Mouse (Mus musculus) granulocyte monocyte progenitor cell, adult 5-6 weeks (primary cell): ENCODE data around the gene Prr22. TPM values are rescaled to one million over a fixed set of nuclear protein-coding genes. Genes with fewer than 3 reads are reported as not detected.

Experiments
- ATAC-seq: replicated peaks from 2 replicates; pipeline ENCODE4 v1.8.0; 2016; ENCODE audit warnings: mild to moderate bottlenecking, moderate TSS enrichment, inconsistent platforms; ENCODE audit not compliant: poor library complexity, severe bottlenecking
- total RNA-seq, 2 experiments: library from RNA; stranded (forward) in 1 of 2; stranded (reverse) in 1 of 2; fragments of 200-712, 200-1000 nt in 1 of 2; fragments of >200 nt in 1 of 2; fragmentation: Nextera tagmentation in 1 of 2; gene quantifications; 2 replicates each; pipeline ENCODE4 v1.2.3; 2014 to 2017

Prr22 gene
- total RNA-seq, 2 experiments from 2014 or later = 0.17 to 1.6 TPM

- ATAC-seq = no peak
Measured at GRCm38 (mm10) chr17:56802065-56802464, 32.0 kb downstream of the Prr22 start.

GRCm38 (mm10) chr17:56804952-56805351 lies 34.9 kb downstream of the Prr22 start:
- ATAC-seq = no peak

- ATAC-seq = no peak
Measured at GRCm38 (mm10) chr17:56805784-56806183, 35.7 kb downstream of the Prr22 start.

- ATAC-seq = peak; percentile 77
Measured at GRCm38 (mm10) chr17:56808518-56808917, 38.5 kb downstream of the Prr22 start.

GRCm38 (mm10) chr17:56810245-56810644 lies 40.2 kb downstream of the Prr22 start:
- peak; percentile 64 for ATAC-seq

- ATAC-seq = peak; percentile 67
Measured at GRCm38 (mm10) chr17:56814316-56815056, 44.4 kb downstream of the Prr22 start.

- ATAC-seq = no peak
Measured at GRCm38 (mm10) chr17:56815057-56815345, 45.0 kb downstream of the Prr22 start.

- ATAC-seq = no peak
Measured at GRCm38 (mm10) chr17:56818067-56818636, 48.1 kb downstream of the Prr22 start.

GRCm38 (mm10) chr17:56819032-56819545 lies 49.0 kb downstream of the Prr22 start:
- peak; percentile 49 for ATAC-seq

- ATAC-seq = peak; percentile 85
Measured at GRCm38 (mm10) chr17:56819694-56820111, 49.7 kb downstream of the Prr22 start.

Other genes with a start within 250 kb of the Prr22 start
- 0.84 and 1.1 TPM in 2 replicates for gene Gm20219, start 215.9 kb upstream of the Prr22 start, total RNA-seq (2014; fragmentation: Nextera tagmentation)
- 0.41 TPM in 1 of 2 replicates, not detected in the other for gene Gm20219, start 215.9 kb upstream of the Prr22 start, total RNA-seq (2017)
- gene Safb2, start 185.7 kb upstream of the Prr22 start, total RNA-seq (2014; fragmentation: Nextera tagmentation) = 99.5 and 132 TPM in 2 replicates
- 66.4 and 76.5 TPM in 2 replicates for gene Safb2, start 185.7 kb upstream of the Prr22 start, total RNA-seq (2017)
- 69.1 and 99.9 TPM in 2 replicates for gene Safb, start 185.4 kb upstream of the Prr22 start, total RNA-seq (2014; fragmentation: Nextera tagmentation)
- gene Safb, start 185.4 kb upstream of the Prr22 start, total RNA-seq (2017) = 72.9 and 77.2 TPM in 2 replicates
- 140 and 159 TPM in 2 replicates for gene 2410015M20Rik, start 160.5 kb upstream of the Prr22 start, total RNA-seq (2014; fragmentation: Nextera tagmentation)
- gene 2410015M20Rik, start 160.5 kb upstream of the Prr22 start, total RNA-seq (2017) = 147 and 185 TPM in 2 replicates
- gene Rpl36, start 156.8 kb upstream of the Prr22 start, total RNA-seq (2014; fragmentation: Nextera tagmentation) = 1,578 and 3,268 TPM in 2 replicates
- gene Rpl36, start 156.8 kb upstream of the Prr22 start, total RNA-seq (2017) = 2,318 and 2,523 TPM in 2 replicates
- gene Lonp1, start 143.4 kb upstream of the Prr22 start, total RNA-seq (2014; fragmentation: Nextera tagmentation) = 38.2 and 45.5 TPM in 2 replicates
- 64.1 and 68.4 TPM in 2 replicates for gene Lonp1, start 143.4 kb upstream of the Prr22 start, total RNA-seq (2017)
- gene Catsperd, start 142.1 kb upstream of the Prr22 start, total RNA-seq (2014; fragmentation: Nextera tagmentation) = not detected in 2 replicates
- 0.77 TPM in 1 of 2 replicates, not detected in the other for gene Catsperd, start 142.1 kb upstream of the Prr22 start, total RNA-seq (2017)
- 43.9 and 64.7 TPM in 2 replicates for gene Ranbp3, start 97.0 kb upstream of the Prr22 start, total RNA-seq (2014; fragmentation: Nextera tagmentation)
- 57.2 and 70.1 TPM in 2 replicates for gene Ranbp3, start 97.0 kb upstream of the Prr22 start, total RNA-seq (2017)
- gene Ndufa11, start 52.5 kb upstream of the Prr22 start, total RNA-seq (2014; fragmentation: Nextera tagmentation) = 134 and 201 TPM in 2 replicates
- 99.5 and 106 TPM in 2 replicates for gene Ndufa11, start 52.5 kb upstream of the Prr22 start, total RNA-seq (2017)
- 5.3 and 9.1 TPM in 2 replicates for gene Vmac, start 52.2 kb upstream of the Prr22 start, total RNA-seq (2014; fragmentation: Nextera tagmentation)
- 3.7 and 9.1 TPM in 2 replicates for gene Vmac, start 52.2 kb upstream of the Prr22 start, total RNA-seq (2017)
- not detected in 2 replicates for gene Nrtn, start 12.7 kb upstream of the Prr22 start, total RNA-seq (2014; fragmentation: Nextera tagmentation)
- gene Nrtn, start 12.7 kb upstream of the Prr22 start, total RNA-seq (2017) = not detected in 2 replicates
- gene Dus3l, start 5.5 kb upstream of the Prr22 start, total RNA-seq (2014; fragmentation: Nextera tagmentation) = 20.5 and 22.8 TPM in 2 replicates
- 18.2 and 21.8 TPM in 2 replicates for gene Dus3l, start 5.5 kb upstream of the Prr22 start, total RNA-seq (2017)
- gene Rfx2, start 60.8 kb downstream of the Prr22 start, total RNA-seq (2014; fragmentation: Nextera tagmentation) = 4.4 and 6.4 TPM in 2 replicates
- 1.6 and 2.8 TPM in 2 replicates for gene Rfx2, start 60.8 kb downstream of the Prr22 start, total RNA-seq (2017)
- gene Acsbg2, start 104.2 kb downstream of the Prr22 start, total RNA-seq (2014; fragmentation: Nextera tagmentation) = not detected in 2 replicates
- not detected in 2 replicates for gene Acsbg2, start 104.2 kb downstream of the Prr22 start, total RNA-seq (2017)
- 0.47 TPM in 1 of 2 replicates, not detected in the other for gene 1700061G19Rik, start 105.2 kb downstream of the Prr22 start, total RNA-seq (2014; fragmentation: Nextera tagmentation)
- gene 1700061G19Rik, start 105.2 kb downstream of the Prr22 start, total RNA-seq (2017) = 0.17 TPM in 1 of 2 replicates, not detected in the other
- gene Mllt1, start 165.2 kb downstream of the Prr22 start, total RNA-seq (2014; fragmentation: Nextera tagmentation) = 20.6 and 26.9 TPM in 2 replicates
- gene Mllt1, start 165.2 kb downstream of the Prr22 start, total RNA-seq (2017) = 16.6 and 17.0 TPM in 2 replicates
- not detected in 2 replicates for gene Acer1, start 211.9 kb downstream of the Prr22 start, total RNA-seq (2014; fragmentation: Nextera tagmentation)
- gene Acer1, start 211.9 kb downstream of the Prr22 start, total RNA-seq (2017) = not detected in 2 replicates
- 48.8 and 80.1 TPM in 2 replicates for gene Clpp, start 220.1 kb downstream of the Prr22 start, total RNA-seq (2014; fragmentation: Nextera tagmentation)
- gene Clpp, start 220.1 kb downstream of the Prr22 start, total RNA-seq (2017) = 88.7 and 94.7 TPM in 2 replicates
- 11.3 and 24.4 TPM in 2 replicates for gene Alkbh7, start 227.1 kb downstream of the Prr22 start, total RNA-seq (2014; fragmentation: Nextera tagmentation)
- 17.3 and 18.7 TPM in 2 replicates for gene Alkbh7, start 227.1 kb downstream of the Prr22 start, total RNA-seq (2017)
- gene Pspn, start 229.8 kb downstream of the Prr22 start, total RNA-seq (2014; fragmentation: Nextera tagmentation) = not detected in 2 replicates
- not detected in 2 replicates for gene Pspn, start 229.8 kb downstream of the Prr22 start, total RNA-seq (2017)
- 47.6 and 63.8 TPM in 2 replicates for gene Gtf2f1, start 241.0 kb downstream of the Prr22 start, total RNA-seq (2014; fragmentation: Nextera tagmentation)
- gene Gtf2f1, start 241.0 kb downstream of the Prr22 start, total RNA-seq (2017) = 103 and 116 TPM in 2 replicates
- gene Gm17949, start 241.2 kb downstream of the Prr22 start, total RNA-seq (2014; fragmentation: Nextera tagmentation) = not detected in 2 replicates
- gene Gm17949, start 241.2 kb downstream of the Prr22 start, total RNA-seq (2017) = not detected in 2 replicates